Mouse (Mus musculus) heart, postnatal 25 days (tissue): ENCODE data around the gene Actrt3. TPM values are rescaled to one million over a fixed set of nuclear protein-coding genes. Genes with fewer than 3 reads are reported as not detected.
"Not testable (repeated sequence)": the region's sequence is repeated elsewhere in the genome, so short reads cannot be mapped to it uniquely, and the experiment has no call there.

Experiments used
- DNase-seq: peaks from one replicate; pipeline ENCODE4 v3.0.0; 2022; ENCODE audit warnings: low spot score
- intact Hi-C: fragments of 180-260 bp; cut with DNase I; formaldehyde crosslinking; loops from one replicate; pipeline ENCODE4 v1.15.1; 2025
- total RNA-seq, 2 experiments: library from RNA; stranded (reverse); gene quantifications; 2 replicates each; pipeline ENCODE4 v1.2.3; 2021

Actrt3 gene
- total RNA-seq, 2 experiments from 2014 or later: not detected

DNA sequence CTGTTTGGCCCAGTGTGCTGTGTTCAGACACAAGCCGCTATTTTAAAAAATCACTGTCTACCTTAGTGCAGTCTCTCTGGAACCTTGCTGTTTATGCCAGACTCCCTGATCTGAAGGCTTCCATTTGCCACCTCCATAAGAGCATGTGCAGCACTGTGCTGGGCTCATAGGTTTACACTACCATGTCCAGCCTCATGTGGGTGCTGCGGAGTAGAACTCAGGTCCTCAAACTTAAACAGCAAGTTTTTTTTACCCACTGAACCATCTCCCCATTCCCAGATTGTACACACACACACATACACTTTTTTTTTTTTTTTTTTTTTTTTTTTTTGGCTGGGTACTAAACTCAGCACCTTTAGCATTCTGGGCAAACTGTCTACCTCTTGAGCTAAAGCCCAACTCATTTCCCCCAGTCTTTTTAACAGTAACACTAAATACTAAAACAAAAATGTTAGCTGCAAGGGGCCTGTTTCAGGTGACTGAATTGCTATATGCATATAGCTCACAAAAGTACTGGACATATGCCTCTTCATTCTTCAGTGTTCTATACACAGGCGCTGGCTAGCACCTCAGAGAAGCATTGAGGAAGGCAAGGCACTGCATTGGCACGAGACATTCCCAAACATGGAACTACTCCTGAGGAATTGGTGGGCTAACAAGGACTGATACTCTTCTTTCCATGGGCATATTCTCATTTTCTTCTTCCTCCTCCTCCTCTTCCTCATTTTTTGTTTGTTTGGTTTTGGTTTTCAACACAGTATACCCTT lies 5.8 kb downstream of the Actrt3 start:
- DNase-seq: no peak
- intact Hi-C loops: loop anchor here (2.0 to 10.0 kb wide), 3 partner anchors 381 to 541 kb away; no protein-coding TSS in a partner anchor

DNA sequence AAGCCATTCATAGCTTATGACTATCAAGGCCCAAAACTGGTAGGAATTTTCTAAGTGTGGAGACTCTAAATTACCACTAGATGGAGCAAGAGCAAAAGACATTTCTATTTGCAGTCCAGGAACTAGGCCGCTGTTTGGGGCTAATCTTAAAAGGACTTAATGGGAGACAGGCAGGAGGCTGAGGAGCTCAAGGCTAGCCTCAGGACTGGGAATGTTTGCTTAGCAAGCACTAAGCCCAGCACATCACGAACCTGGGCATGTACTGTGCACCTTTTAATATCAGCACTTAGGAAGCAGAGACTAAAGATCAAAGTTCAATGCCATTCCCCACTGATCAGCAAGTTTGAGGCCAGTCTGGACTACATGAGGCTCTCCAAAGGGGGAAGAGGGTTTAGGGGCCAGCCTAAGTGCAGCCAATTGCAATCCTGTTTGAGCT lies 7.3 kb downstream of the Actrt3 start:
- intact Hi-C loops: loop anchor here (2.0 to 10.0 kb wide), 3 partner anchors 382 to 542 kb away; no protein-coding TSS in a partner anchor
- no peak for DNase-seq

GRCm38 (mm10) chr3:30588865-30589264 lies 10.9 kb downstream of the Actrt3 start:
- DNase-seq: no peak
- intact Hi-C loops: no loop called here

DNA sequence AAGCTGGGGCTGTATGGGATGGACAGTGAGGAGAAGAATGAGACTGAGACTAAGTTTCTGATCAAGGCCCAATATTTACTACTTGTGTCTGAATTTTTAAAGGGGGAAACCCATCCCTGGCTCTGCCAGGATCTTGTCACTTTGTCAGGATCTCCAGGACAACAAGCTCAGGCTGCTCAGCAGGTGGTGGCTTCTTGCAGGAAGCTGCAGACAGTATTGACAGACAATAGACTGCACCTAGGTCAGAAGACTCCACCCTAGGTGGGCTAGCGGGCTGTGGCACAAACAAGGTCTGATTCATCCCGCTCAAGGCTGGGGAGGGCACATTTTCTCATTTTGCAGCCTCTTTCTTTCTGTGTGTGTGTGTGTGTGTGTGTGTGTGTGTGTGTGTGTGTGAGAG lies 26.2 kb downstream of the Actrt3 start:
- DNase-seq: no peak
- intact Hi-C loops: no loop called here

GRCm38 (mm10) chr3:30566333-30566732 lies 33.4 kb downstream of the Actrt3 start:
- intact Hi-C loops: loop anchor here (10.0 kb wide), 1 partner anchor 1532 kb away; no protein-coding TSS in a partner anchor

GRCm38 (mm10) chr3:30560677-30561314 lies 38.9 kb downstream of the Actrt3 start:
- DNase-seq: no peak
- intact Hi-C loops: loop anchor here (2.0 to 10.0 kb wide), 4 partner anchors 43 to 1526 kb away; no protein-coding TSS in a partner anchor

More at GRCm38 (mm10) chr3:30566333-30566732, 33.4 kb downstream of the Actrt3 start:
- not testable (repeated sequence) for DNase-seq

DNA sequence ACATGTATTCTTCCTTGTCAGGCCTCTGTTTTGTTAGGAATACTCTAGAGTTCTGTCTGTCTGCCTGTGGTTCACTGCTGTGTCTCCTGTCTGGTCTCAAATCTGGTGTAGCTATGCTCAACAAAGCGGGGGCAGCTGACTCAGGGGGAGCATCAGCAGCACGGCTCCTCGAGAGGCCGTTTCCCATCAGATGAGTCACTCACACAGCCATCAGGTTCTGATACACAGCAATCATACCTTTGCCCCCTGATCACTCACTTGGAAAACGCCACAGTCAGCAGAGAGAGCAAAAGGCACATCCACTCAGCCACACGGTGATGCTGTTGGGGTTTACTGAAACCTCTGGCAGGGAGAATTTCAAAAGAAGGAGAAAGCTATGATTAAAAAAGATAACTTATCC lies 46.0 kb downstream of the Actrt3 start:
- DNase-seq: no peak
- intact Hi-C loops: loop anchor here (2.0 kb wide), 1 partner anchor 739 kb away; no protein-coding TSS in a partner anchor

- no peak for DNase-seq
- intact Hi-C loops: no loop called here
Observed at GRCm38 (mm10) chr3:30550218-30550617, 49.5 kb downstream of the Actrt3 start.

- intact Hi-C loops: loop anchor here (10.0 kb wide), 1 partner anchor 804 kb away; no protein-coding TSS in a partner anchor
- DNase-seq: no peak
Observed at GRCm38 (mm10) chr3:30548928-30549327, 50.8 kb downstream of the Actrt3 start.

DNA sequence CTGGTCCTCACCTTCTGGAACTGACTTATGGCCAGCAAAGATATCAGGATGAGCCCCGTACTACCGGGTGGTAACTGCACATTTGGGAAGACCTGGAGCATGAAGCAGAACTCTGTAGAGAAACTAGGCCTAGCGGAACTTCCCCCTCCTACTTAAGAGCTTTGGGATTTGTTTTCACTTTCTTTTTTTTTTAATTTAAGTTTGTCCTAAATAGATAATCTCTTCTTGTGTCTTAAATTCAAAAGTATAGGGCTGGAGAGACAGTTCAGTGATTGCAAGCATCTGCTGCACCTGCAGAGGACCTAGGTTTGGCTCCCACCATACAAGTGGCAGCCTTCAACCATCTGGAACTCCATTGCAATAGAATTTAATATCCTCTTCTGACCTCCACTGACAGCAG lies 51.8 kb downstream of the Actrt3 start, which contains the start of gene Mecom:
Gene Mecom, minus strand, starts transcription at position 101 of the 400 bp plus-strand sequence.
- intact Hi-C loops: loop anchor here (10.0 kb wide), 1 partner anchor 803 kb away; no protein-coding TSS in a partner anchor
- no peak for DNase-seq

Other genes starting within 250 kb of the Actrt3 start
- gene Mecom, start 51.9 kb downstream of the Actrt3 start, total RNA-seq: 10 to 100 TPM; 18.6 to 21.2 TPM
- 10 to 100 TPM; 16.4 to 18.1 TPM for gene Mynn, start 2.1 kb upstream of the Actrt3 start, total RNA-seq
- gene Lrriq4, start 44.6 kb upstream of the Actrt3 start, total RNA-seq: not detected
- gene Lrrc34, start 47.9 kb upstream of the Actrt3 start, total RNA-seq: not detected
- under 1 TPM; 0.17 to 0.39 TPM for gene Lrrc31, start 99.9 kb upstream of the Actrt3 start, total RNA-seq
- gene Samd7, start 146.4 kb upstream of the Actrt3 start, total RNA-seq: not detected
- 10 to 100 TPM; 39.3 to 41.5 TPM for gene Sec62, start 192.9 kb upstream of the Actrt3 start, total RNA-seq